Mouse (Mus musculus) forebrain, embryonic 15.5 days (tissue): ENCODE data around the gene Gsk3b. TPM values are rescaled to one million over a fixed set of nuclear protein-coding genes. Genes with fewer than 3 reads are reported as not detected.

Source experiments
- ATAC-seq: fragments of 200-750 bp; cut with Nextera tagmentation; replicated peaks from 2 replicates; pipeline ENCODE4 v1.8.0; 2017; ENCODE audit warnings: mild to moderate bottlenecking, moderate TSS enrichment, moderate library complexity
- H3K27ac ChIP-seq: fragments of 300-500 bp; sonication (generic); replicated peaks from 2 replicates; pipeline ENCODE4 v1.5.1; 2015; ENCODE audit warnings: mild to moderate bottlenecking, inconsistent platforms
- H3K27me3 ChIP-seq: fragments of 300-500 bp; sonication (generic); 2 replicates; pipeline ENCODE4 v1.6.1; 2015; ENCODE audit warnings: inconsistent platforms
- H3K36me3 ChIP-seq: fragments of 300-500 bp; sonication (generic); 2 replicates; pipeline ENCODE4 v1.6.1; 2015; ENCODE audit warnings: mild to moderate bottlenecking, inconsistent platforms
- H3K4me1 ChIP-seq: fragments of 300-500 bp; sonication (generic); 2 replicates; pipeline ENCODE4 v1.6.1; 2015; ENCODE audit warnings: inconsistent platforms
- H3K4me2 ChIP-seq: fragments of 300-500 bp; sonication (generic); replicated peaks from 2 replicates; pipeline ENCODE4 v1.6.1; 2015; ENCODE audit warnings: mild to moderate bottlenecking, inconsistent platforms
- H3K4me3 ChIP-seq: fragments of 300-500 bp; sonication (generic); 2 replicates; pipeline ENCODE4 v1.5.1; 2015; ENCODE audit warnings: mild to moderate bottlenecking, inconsistent platforms
- H3K9ac ChIP-seq: fragments of 300-500 bp; sonication (generic); replicated peaks from 2 replicates; pipeline ENCODE4 v1.6.1; 2015; ENCODE audit warnings: mild to moderate bottlenecking, inconsistent platforms
- H3K9me3 ChIP-seq: fragments of 300-500 bp; sonication (generic); 2 replicates; pipeline ENCODE4 v1.6.1; 2016; ENCODE audit warnings: inconsistent platforms
- WGBS: fragments of 180-500 bp; shearing (Covaris S2); methylation state at CpG from one replicate; pipeline ENCODE4 v1.1.7; 2015; ENCODE audit warnings: mixed read lengths; 5-methylcytosine and 5-hydroxymethylcytosine counted together
- polyA plus RNA-seq: library from polyadenylated mRNA; unstranded; fragments of >200 nt; fragmentation: Nextera tagmentation; extraction: Ambion mirVana; gene quantifications from 2 replicates; pipeline ENCODE4 v1.2.1, GENCODE M21; 2015

Gsk3b gene
- polyA plus RNA-seq, 1 experiment from 2014 or later = 163 TPM

- WGBS = 66% methylated on average over 2 of the region's 2 CpGs
- Histone ChIP-seq H3K27ac (no peak overlapping the region), H3K27me3 (no peaks in the 10 kb centered on the region), H3K4me3 (no peak overlapping the region), H3K9ac (no peak overlapping the region), H3K4me1 (no peaks in the 10 kb centered on the region), H3K9me3 (no peaks in the 10 kb centered on the region), H3K4me2 (no peak overlapping the region), H3K36me3 (no peaks in the 10 kb centered on the region)
- ATAC-seq = no peak
Observed at GRCm38 (mm10) chr16:38290151-38290550, 201.3 kb downstream of the Gsk3b start.

- H3K27me3 ChIP-seq = no peaks in the 10 kb centered on the region
- no peaks in the 10 kb centered on the region for H3K9me3 ChIP-seq
- H3K36me3 ChIP-seq = no peaks in the 10 kb centered on the region
- WGBS = 74% methylated on average over 7 of the region's 7 CpGs
- no peak within 1 kb of the TSS for H3K9ac ChIP-seq
- H3K4me2 ChIP-seq = no peak within 1 kb of the TSS
- ATAC-seq = no peak
- H3K4me1 ChIP-seq = no peaks in the 10 kb centered on the region
- no peak within 1 kb of the TSS for H3K27ac ChIP-seq
- no peak within 1 kb of the TSS for H3K4me3 ChIP-seq
Observed at GRCm38 (mm10) chr16:38294685-38295348, 206.0 kb downstream of the Gsk3b start, which contains the start of gene Nr1i2. TSS of gene Nr1i2 (minus strand) at chr16:38294824.

GRCm38 (mm10) chr16:38295349-38295930 lies 206.6 kb downstream of the Gsk3b start:
- Histone ChIP-seq H3K4me2 (no peak overlapping the region), H3K9me3 (no peaks in the 10 kb centered on the region), H3K36me3 (no peaks in the 10 kb centered on the region), H3K27me3 (no peaks in the 10 kb centered on the region), H3K9ac (no peak overlapping the region), H3K4me1 (no peaks in the 10 kb centered on the region), H3K27ac (no peak overlapping the region), H3K4me3 (no peak overlapping the region)
- WGBS = 51% methylated on average over 5 of the region's 5 CpGs
- no peak for ATAC-seq

Other genes starting within 250 kb of the Gsk3b start
- 0.15 TPM in 1 of 2 replicates, not detected in the other for gene Gm36028, start 227.9 kb upstream of the Gsk3b start, polyA plus RNA-seq
- 61.2 and 62.6 TPM in 2 replicates for gene Lrrc58, start 220.6 kb upstream of the Gsk3b start, polyA plus RNA-seq
- 5.3 and 5.6 TPM in 2 replicates for gene Gpr156, start 172.5 kb upstream of the Gsk3b start, polyA plus RNA-seq
- not detected in 2 replicates for gene Nr1i2, start 205.8 kb downstream of the Gsk3b start, polyA plus RNA-seq